Mouse (Mus musculus) lung, adult 2 months (tissue): Measurements from ENCODE around the gene Ksr2.

Experiments used
- CTCF ChIP-seq: fragments of 200-500 bp; IDR thresholded peaks from 2 replicates; pipeline ENCODE4 v1.5.1; 2011; ENCODE audit warnings: mild to moderate bottlenecking, low read length, control low read depth; ENCODE audit not compliant: insufficient read depth
- POLR2A ChIP-seq: fragments of 200-500 bp; IDR thresholded peaks from 2 replicates; pipeline ENCODE4 v1.6.1; 2011; ENCODE audit warnings: low read depth, mild to moderate bottlenecking, control low read depth, low read length, borderline replicate concordance; ENCODE audit errors: extremely low read depth

GRCm38 (mm10) chr5:117516597-117516996 is 102.8 kb downstream of the Ksr2 start:
- peak; percentile 75 for TF ChIP-seq CTCF
- no peak for TF ChIP-seq POLR2A
